Mouse (Mus musculus) myocyte (in vitro differentiated cells): ENCODE data around the gene Ampd2.

Source experiments
- CEBPB ChIP-seq: IDR thresholded peaks from 2 replicates; pipeline ENCODE4 v1.6.1; 2011; ENCODE audit warnings: mild to moderate bottlenecking, moderate library complexity; ENCODE audit not compliant: poor library complexity, insufficient read depth, severe bottlenecking
- E2F4 ChIP-seq: IDR thresholded peaks from one replicate; pipeline ENCODE4 v1.6.1; 2011; ENCODE audit warnings: mild to moderate bottlenecking, control low read depth, moderate library complexity; ENCODE audit not compliant: insufficient read depth
- MAX ChIP-seq: IDR thresholded peaks from one replicate; pipeline ENCODE4 v1.6.1; 2011; ENCODE audit warnings: low read depth, mild to moderate bottlenecking, control low read depth
- POLR2A ChIP-seq: IDR thresholded peaks from one replicate; pipeline ENCODE4 v1.6.1; 2011; ENCODE audit warnings: low read depth, mild to moderate bottlenecking, control low read depth, moderate library complexity; ENCODE audit not compliant: insufficient read length
- POLR2AphosphoS2 ChIP-seq: IDR thresholded peaks from one replicate; pipeline ENCODE4 v1.6.1; 2011; ENCODE audit warnings: low read depth, control low read depth; ENCODE audit not compliant: insufficient read length
- REST ChIP-seq: IDR thresholded peaks from one replicate; pipeline ENCODE4 v1.6.1; 2011; ENCODE audit warnings: mild to moderate bottlenecking, control low read depth, moderate library complexity; ENCODE audit not compliant: insufficient read depth, insufficient read length
- TCF12 ChIP-seq: IDR thresholded peaks from one replicate; pipeline ENCODE4 v1.6.1; 2011; ENCODE audit warnings: mild to moderate bottlenecking, control low read depth; ENCODE audit not compliant: poor library complexity, insufficient read depth, severe bottlenecking
- TCF3 ChIP-seq: IDR thresholded peaks from one replicate; pipeline ENCODE4 v1.6.1; 2011; ENCODE audit warnings: low read depth, control low read depth; ENCODE audit not compliant: insufficient read length
- USF1 ChIP-seq: IDR thresholded peaks from one replicate; pipeline ENCODE4 v1.6.1; 2011; ENCODE audit warnings: low read depth, mild to moderate bottlenecking, control low read depth, moderate library complexity

- no peak for TF ChIP-seq POLR2A
- no peak for TF ChIP-seq CEBPB
- no peak for TF ChIP-seq TCF12
- no peak for TF ChIP-seq POLR2AphosphoS2
- TF ChIP-seq TCF3 = no peak
- no peak for TF ChIP-seq E2F4
- no peak for TF ChIP-seq USF1
- no peak for TF ChIP-seq REST
- TF ChIP-seq MAX = no peak
These were observed 4.1 kb upstream of the Ampd2 start for GRCm38 (mm10) chr3:108090561-108090960.
